Mouse (Mus musculus) B cell, adult 2 months (primary cell): Measurements from ENCODE around the gene St8sia1.
"Not testable (repeated sequence)": the region's sequence is repeated elsewhere in the genome, so short reads cannot be mapped to it uniquely, and the experiment has no call there.

Experiments
- DNase-seq, 2 experiments: peaks; one replicate each; pipeline ENCODE4 v3.0.0; 2022

St8sia1 gene

GRCm38 (mm10) chr6:142964076-142964530 lies at the start of gene St8sia1:
Gene St8sia1 (minus strand): TSS chr6:142964452.
- DNase-seq, result no peak

DNA sequence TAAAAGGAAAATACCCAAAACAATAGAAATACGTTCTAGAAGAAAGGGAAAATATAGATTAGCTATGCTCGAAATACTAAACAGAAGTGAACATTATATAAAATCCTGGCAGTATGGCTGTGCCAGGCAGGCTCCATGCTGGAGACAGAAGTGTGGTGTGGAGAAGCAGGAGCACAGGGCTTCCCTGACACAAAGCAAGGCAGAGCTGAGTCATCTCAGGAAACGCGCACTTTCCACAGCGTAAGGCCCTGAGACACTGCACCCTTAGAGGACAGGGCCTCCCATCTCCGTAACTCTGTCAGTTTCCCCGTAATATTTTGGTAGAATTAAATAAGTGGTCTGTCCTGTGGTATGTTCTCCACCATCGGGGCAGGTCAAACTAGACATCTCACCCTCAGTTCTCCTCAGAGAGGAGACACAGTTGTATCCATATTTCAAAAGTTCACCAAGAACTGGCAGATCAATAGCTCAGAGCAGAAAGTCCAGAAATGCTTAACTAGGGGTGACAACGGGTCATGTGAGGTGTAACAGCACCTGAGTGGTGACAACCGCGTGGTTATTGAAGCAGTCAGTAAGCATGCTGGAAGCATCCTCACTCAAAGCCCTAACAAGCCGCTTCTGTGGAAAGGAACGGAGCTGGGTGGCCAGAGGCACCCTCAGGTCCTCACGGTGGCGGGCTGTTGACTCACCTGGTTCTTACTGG lies 48.4 kb upstream of the St8sia1 start:
- DNase-seq, result no peak

DNA sequence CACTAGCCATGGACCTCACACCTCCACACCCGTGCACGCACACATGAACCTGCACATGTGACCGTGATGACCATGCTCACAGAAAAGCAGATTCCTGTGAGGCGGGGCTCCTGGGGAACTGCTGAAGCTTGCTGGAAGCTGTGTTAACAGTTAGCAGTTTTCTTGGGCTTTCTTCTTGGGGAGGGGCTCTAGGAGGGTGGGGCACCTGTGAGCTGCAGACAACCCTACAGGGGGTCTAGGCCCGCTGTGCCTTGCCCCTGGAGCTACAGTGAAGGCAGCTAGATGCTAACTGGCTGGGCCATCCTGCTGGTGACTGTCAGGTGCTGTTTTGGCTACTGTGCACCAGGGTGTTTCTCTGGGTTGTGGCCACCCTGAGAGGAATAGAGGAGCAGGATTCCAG lies 44.6 kb upstream of the St8sia1 start:
- DNase-seq, result no peak

GRCm38 (mm10) chr6:143005209-143005608 lies 41.0 kb upstream of the St8sia1 start:
- DNase-seq, result not testable (repeated sequence)

- DNase-seq, result no peak
These were observed 40.5 kb upstream of the St8sia1 start for GRCm38 (mm10) chr6:143004801-143005200.

GRCm38 (mm10) chr6:142998221-142998999 lies 34.2 kb upstream of the St8sia1 start:
- DNase-seq, result no peak

- no peak for DNase-seq
These were observed 32.6 kb upstream of the St8sia1 start for GRCm38 (mm10) chr6:142996887-142997286.

- DNase-seq, result no peak
These were observed 31.3 kb upstream of the St8sia1 start for GRCm38 (mm10) chr6:142995567-142995966.

DNA sequence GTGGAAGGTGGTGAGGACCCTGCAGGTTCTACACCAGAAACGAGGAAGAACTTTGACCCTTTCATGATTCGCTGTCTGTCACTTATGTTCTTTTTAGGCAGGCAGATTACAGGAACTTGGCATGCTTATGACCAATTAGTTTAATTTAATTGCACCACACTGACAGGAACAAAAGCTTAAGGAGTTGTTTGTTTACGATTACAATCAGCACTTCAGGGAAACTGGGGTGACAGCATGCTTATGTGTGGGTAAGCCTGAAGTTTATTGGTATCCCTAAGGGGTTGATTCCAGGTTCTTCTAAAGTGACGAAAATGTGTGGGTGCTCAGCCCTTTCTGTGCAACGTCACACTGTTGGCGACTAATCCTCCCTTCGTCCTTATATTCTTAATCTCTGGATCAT lies 30.6 kb upstream of the St8sia1 start:
- DNase-seq, result no peak

GRCm38 (mm10) chr6:142993705-142994698 lies 29.8 kb upstream of the St8sia1 start:
- DNase-seq, result no peak

- no peak for DNase-seq
These were observed 28.7 kb upstream of the St8sia1 start for GRCm38 (mm10) chr6:142992971-142993370.

- DNase-seq, result peak in 1 of 2 experiments; percentile 2
These were observed 27.8 kb upstream of the St8sia1 start for GRCm38 (mm10) chr6:142992099-142992498.

GRCm38 (mm10) chr6:142991391-142992059 lies 27.3 kb upstream of the St8sia1 start:
- DNase-seq, result peak; percentile 47 to 49

- no peak for DNase-seq
These were observed 26.3 kb upstream of the St8sia1 start for GRCm38 (mm10) chr6:142990516-142990915.

DNA sequence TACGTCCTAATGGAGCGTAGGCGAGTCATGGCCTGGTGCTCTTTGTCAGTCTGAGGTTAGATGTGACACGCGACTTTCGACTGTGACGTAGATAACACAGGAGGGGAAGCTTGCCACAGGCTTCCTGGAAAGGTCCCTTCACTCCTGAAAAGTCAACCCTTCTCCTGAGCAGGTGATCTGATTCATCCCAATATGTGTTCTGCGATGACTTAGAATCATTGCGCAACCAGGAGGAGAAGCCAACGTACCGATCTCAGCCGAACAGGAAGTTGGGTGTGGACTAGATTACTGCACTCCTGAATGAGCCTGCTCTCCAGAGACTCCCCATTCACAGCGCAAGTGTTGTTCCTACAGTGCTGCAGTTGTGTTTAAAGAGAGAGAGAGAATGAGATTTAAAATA lies 25.2 kb upstream of the St8sia1 start:
- DNase-seq, result peak in 1 of 2 experiments; percentile 10

- DNase-seq, result peak; percentile 82 to 84
These were observed 24.5 kb upstream of the St8sia1 start for GRCm38 (mm10) chr6:142988753-142989152.

- DNase-seq, result no peak
These were observed 24.0 kb upstream of the St8sia1 start for GRCm38 (mm10) chr6:142988231-142988630.

DNA sequence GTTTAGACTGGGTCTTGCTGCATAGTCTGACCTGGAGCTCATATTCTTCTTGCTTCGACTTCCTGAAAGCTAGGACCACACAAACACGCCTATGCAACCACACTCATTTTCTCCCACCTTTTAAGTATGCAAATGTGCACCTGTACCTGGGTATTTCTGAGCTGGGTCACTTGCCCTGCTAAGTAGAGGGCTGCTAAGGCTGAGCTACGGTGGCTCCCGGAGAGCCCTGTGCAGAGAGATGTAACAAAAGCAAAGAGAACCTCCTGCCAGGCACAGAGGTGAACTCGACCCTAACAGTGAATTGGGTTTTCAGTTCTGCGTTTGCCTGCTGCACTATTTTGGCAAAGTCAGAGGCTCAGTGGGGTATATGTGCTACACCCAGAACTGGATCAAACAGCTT lies 23.4 kb upstream of the St8sia1 start:
- DNase-seq, result no peak

DNA sequence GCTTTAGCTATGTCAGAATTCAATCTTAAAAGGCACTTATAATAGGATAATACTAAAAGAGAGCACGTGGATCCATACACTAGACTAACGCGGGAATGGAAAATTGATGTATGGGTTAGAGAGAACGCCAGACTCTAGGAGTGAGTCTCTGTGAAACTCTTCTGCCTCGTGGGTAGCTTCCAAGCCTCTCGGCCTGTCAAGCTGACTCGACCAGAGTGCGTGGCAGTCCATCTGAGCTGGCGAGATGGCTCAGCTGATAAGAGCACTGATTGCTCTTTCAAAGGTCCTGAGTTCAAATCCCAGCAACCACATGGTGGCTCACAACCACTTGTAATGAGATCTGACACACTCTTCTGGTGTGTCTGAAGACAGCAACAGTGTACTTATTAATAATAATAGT lies 22.5 kb upstream of the St8sia1 start:
- not testable (repeated sequence) for DNase-seq

- not testable (repeated sequence) for DNase-seq
These were observed 21.4 kb upstream of the St8sia1 start for GRCm38 (mm10) chr6:142985561-142986238.
